Mouse (Mus musculus): ENCODE data around the gene Capn8.
"Not testable (repeated sequence)": the region's sequence is repeated elsewhere in the genome, so short reads cannot be mapped to it uniquely, and the experiment has no call there.

Capn8 gene

DNA sequence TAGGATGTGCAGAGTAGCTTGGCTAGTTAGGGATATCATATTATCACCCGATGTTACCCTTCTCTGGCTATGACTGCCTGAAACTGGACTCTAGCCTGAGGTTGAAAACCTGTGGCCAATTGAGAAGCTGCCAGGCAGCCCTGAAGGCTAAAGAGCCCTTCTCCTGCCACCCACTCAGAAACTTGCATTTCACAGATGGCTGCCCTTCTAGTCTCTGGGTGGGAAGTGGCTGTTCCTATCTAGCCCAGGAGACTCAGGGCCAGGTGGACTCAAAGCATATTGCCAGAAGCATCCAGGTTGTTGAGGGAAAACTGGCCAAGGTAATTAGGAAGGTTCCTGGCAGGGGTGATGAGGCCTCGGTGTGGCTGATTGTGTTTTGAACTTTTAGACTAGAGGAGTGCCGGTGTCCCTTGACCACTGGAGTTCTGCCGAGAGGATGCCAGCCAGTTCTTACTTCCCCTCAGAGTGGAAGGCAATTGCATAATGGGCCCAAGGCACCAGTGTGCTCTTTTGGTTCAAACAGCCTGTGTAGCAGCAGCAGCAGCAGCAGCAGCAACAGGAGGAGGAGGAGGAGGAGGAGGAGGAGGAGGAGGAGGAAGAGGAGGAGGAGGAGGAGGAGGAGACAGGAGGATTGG, 45.0 kb downstream of the Capn8 start:
- no peak for DNase-seq (ENCODE audit: extremely low read depth, insufficient read length, low spot score)

DNA sequence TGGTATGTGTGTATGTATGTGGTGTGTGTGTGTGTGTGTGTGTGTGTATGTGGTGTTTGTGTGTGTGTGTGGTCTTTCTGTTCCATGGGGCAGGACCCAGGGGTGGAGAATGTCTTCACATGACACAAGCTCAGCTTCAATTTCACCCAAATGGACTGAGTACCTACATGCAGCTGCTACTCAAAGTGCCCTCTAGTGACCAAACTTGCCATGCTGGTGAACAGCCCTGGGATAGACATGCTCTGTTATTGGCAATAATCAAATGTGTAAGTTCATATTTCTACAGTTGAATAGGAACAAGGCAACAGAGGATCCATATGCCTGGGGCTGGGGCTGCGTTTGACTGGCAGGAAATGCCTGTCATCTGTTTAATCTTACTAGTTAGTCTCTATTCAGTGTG, 50.7 kb downstream of the Capn8 start:
- no peak for DNase-seq (ENCODE audit: extremely low read depth, insufficient read length, low spot score)

GRCm38 (mm10) chr1:182618200-182618947, 53.6 kb downstream of the Capn8 start:
- no peak for DNase-seq (ENCODE audit: extremely low read depth, insufficient read length, low spot score)

- DNase-seq (ENCODE audit: extremely low read depth, insufficient read length, low spot score), result no peak
Measured at GRCm38 (mm10) chr1:182620470-182620869, 55.7 kb downstream of the Capn8 start.

GRCm38 (mm10) chr1:182621256-182621655, 56.4 kb downstream of the Capn8 start:
- DNase-seq (ENCODE audit: extremely low read depth, insufficient read length, low spot score), result no peak

DNA sequence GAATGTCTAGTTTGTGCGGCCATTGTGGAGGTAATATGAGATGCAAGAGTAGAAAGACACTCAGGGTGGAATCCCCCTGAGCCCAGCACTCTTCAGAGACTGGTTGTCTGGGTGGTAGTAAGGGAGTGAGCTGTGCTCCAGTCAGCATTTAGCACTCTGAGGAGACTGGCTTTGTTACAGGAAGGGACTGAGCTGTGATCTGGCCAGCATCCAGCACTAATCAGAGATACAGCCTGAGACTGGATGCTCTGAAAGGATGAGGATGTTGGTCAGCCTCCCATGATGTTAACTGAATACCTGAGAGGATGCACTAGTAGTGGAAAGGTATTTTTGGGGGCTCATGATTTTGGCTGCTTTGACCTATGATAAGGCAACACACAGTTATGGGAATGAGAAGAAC, 61.4 kb downstream of the Capn8 start:
- DNase-seq (ENCODE audit: extremely low read depth, insufficient read length, low spot score), result no peak

- DNase-seq (ENCODE audit: extremely low read depth, insufficient read length, low spot score), result no peak
Measured at GRCm38 (mm10) chr1:182629228-182629627, 64.4 kb downstream of the Capn8 start.

- no peak for DNase-seq (ENCODE audit: extremely low read depth, insufficient read length, low spot score)
Measured at GRCm38 (mm10) chr1:182633712-182634294, 69.0 kb downstream of the Capn8 start.

DNA sequence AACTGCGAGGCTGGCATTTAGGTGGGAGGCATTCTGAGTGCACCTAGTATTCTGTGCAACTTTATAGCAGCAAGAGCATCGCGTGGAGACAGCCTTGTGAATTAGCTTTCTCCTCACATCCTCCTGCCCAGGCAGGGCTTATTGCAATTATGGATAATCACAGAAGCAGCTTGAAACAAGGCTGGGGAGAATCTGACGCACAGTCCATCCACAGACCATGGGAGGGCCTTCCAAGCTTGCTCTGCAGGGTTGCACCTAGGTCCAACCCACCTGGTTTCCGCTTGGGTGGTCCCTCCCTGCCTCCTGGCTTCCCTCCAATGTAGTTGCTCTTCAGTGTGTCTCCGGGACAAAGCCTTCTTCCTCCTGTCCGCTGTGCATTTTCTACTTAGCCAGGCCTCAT, 74.2 kb downstream of the Capn8 start:
- DNase-seq (ENCODE audit: extremely low read depth, insufficient read length, low spot score), result no peak

GRCm38 (mm10) chr1:182639456-182639855, 74.6 kb downstream of the Capn8 start:
- DNase-seq (ENCODE audit: extremely low read depth, insufficient read length, low spot score), result no peak

DNA sequence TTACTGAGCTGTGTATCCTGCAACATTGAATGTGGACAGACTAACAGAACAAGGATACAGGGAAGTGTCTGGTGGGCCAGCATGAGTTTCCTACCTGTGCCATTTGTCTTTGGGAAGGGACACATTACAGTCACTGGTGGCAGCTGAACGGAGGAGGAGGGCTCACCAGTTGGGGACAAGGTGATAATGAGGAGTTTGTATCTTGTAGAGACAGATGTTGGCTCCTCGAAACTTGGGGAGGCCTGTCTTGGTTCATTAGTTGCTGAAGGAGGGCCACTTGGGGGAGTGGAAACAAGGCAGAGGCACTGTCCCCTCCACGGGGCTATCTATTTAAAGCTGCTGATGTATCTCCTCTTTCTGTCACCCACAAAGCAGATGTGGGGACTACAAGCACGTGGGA, 75.3 kb downstream of the Capn8 start:
- no peak for DNase-seq (ENCODE audit: extremely low read depth, insufficient read length, low spot score)

GRCm38 (mm10) chr1:182642779-182643178, 78.0 kb downstream of the Capn8 start:
- DNase-seq (ENCODE audit: extremely low read depth, insufficient read length, low spot score), result no peak

DNA sequence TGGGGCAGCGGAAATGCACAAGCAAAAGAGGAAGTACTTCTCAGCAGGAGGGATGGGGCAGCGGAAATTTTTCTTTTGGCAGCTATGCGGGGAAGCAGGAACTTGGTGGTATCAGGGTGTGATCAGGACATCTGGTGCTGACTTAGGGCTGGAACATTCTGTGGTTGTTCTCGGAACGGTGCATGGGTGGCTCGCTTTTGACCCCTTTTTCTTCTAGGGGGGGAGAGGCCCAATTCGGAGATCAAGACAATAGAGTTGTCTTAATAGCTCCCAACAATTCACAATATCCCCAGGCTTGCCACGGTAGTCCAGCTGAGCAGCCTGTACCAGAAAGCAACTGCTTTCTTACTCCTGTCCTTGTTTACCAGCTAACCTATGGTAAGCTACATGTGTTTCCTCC, 79.6 kb downstream of the Capn8 start:
- not testable (repeated sequence) for DNase-seq (ENCODE audit: extremely low read depth, insufficient read length, low spot score)

DNA sequence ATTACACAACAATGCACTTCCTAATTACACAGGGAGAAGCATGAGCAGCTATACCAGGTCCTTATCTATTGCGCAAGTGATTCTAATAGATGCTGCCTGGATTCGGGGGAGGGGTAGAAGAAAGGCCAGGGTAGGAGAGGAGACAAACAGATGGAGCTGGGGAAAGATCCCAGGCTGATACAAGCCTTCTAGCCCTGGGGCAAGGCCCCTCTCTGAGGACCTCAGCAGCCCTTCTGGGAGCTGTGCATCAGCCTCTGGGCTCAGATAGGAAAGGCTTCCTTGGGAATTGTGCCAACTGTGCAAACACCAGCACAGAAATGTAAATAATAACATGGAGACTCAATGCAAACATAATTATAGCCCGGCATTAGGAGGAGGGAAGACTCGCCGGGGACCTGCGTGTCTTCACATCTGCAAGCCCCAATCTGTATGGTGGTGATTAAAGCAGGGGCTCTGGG, 80.4 kb downstream of the Capn8 start:
- DNase-seq (ENCODE audit: extremely low read depth, insufficient read length, low spot score), result no peak

GRCm38 (mm10) chr1:182646796-182647195, 82.0 kb downstream of the Capn8 start:
- no peak for DNase-seq (ENCODE audit: extremely low read depth, insufficient read length, low spot score)

DNA sequence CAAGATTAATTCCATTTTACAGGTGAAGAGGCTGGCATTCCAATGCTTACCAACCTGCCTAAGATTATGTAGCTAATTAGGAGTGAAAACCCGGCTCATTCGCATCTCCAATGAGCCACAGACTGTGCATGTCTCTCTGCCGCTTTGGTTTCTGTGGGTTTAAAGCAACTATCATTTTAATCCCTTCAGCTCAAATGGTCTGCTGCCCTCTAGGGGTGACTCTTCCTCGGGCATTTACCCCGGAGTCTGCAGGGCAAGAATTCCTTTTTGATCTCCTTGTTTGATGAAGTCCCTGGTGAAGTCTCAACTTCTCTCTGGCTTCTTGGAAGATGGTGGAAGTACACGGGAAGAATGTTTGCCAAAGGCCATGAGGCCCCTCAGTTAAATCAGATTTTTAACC, 93.0 kb downstream of the Capn8 start:
- peak; percentile 22 for DNase-seq (ENCODE audit: extremely low read depth, insufficient read length, low spot score)

DNA sequence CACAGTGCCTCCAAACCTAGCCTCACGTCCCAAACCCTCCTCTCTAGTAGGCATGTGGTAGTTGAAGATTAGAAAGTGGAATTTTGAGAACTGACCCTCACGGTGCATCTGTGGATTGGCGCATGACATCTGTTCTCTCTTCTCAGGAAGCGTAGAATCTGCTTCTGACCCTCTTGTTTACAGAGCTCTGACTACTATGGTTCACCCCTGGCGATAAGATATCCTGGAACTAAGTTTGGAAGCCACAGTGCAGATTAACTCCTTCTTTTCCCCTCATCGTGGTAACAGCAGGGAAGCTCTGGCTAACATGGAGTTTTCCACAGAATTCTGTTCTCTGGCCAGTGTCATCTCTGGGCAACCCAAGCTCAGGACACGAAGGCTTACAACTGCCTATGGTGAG, 95.6 kb downstream of the Capn8 start:
- DNase-seq (ENCODE audit: extremely low read depth, insufficient read length, low spot score), result no peak

DNA sequence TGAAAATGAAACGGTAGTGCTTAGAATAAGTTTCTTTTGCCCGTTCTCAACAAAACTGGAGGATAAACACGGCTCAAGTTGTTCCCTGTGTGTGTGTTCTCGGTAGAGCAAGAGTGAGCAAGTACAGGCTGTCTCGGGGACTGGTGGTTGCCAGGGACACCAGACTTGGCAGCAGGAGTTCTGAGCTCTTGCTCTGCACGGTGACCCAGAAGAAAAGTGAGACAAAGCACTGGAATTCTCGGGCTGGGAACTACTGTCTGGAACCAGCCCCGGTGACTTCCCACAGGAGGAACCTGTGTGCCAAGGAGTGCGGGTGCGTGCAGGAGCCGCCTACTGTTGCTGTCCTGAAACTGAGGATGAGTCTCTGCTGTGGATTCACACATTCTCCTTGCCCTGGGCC, 98.9 kb downstream of the Capn8 start:
- no peak for DNase-seq (ENCODE audit: extremely low read depth, insufficient read length, low spot score)

- DNase-seq (ENCODE audit: extremely low read depth, insufficient read length, low spot score), result no peak
Measured at GRCm38 (mm10) chr1:182664841-182665240, 100.0 kb downstream of the Capn8 start.

DNA sequence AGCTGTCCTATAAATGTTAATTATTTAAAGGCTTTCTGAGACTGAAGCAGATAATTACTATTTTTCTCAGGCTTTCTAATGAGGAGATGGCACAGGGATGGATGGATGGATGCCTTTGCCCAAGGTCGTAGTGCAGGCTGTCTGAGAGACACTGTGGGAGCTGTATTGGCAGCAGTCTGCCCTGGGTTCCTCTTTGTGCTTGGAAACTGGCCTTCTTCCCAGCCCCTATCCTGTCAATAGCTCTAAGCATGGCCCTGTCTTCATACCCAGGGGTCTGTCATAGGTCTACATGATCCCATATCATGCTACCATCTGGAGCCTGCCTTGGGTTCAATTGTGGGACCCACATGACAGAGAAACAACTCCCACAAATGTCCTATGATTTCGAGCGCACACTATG, 102.5 kb downstream of the Capn8 start:
- DNase-seq (ENCODE audit: extremely low read depth, insufficient read length, low spot score), result no peak

DNA sequence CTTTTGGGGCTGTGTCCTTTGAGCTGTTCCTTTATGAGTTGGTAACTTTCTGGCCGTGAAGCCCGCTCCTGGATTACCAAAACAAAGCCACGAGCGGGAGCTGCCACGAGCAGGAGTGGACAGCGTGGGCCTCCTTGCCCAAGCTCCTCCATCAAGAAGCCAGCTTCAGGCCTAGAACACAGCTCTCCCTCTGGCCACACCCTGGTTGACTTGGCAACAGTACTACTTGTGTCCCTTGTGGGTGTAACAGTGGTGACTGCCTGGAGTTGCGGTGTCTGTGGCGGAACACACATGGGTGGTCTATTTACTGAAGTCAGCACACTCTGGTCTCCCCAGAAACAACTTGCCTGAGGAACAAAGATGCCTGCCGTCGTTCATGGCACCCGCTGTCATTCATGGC, 104.9 kb downstream of the Capn8 start:
- no peak for DNase-seq (ENCODE audit: extremely low read depth, insufficient read length, low spot score)
